Mouse (Mus musculus) gastrocnemius, postnatal 14 days (tissue): ENCODE data around the gene Scd4. TPM values are rescaled to one million over a fixed set of nuclear protein-coding genes. Genes with fewer than 3 reads are reported as not detected.
"Not testable (repeated sequence)": the region's sequence is repeated elsewhere in the genome, so short reads cannot be mapped to it uniquely, and the experiment has no call there.

ENCODE experiments used
- DNase-seq: peaks from one replicate; pipeline ENCODE4 v3.0.0; 2021; ENCODE audit warnings: mixed read lengths
- intact Hi-C: fragments of 180-260 bp; cut with DNase I; formaldehyde crosslinking; loops from one replicate; pipeline ENCODE4 v1.15.1; 2025; ENCODE audit warnings: low total_unique reads
- total RNA-seq, 2 experiments: library from RNA; stranded (reverse); gene quantifications; 2 replicates each; pipeline ENCODE4 v1.2.3; 2021

The Scd4 gene
- total RNA-seq, 2 experiments from 2014 or later = 0.24 to 0.29 TPM

DNA sequence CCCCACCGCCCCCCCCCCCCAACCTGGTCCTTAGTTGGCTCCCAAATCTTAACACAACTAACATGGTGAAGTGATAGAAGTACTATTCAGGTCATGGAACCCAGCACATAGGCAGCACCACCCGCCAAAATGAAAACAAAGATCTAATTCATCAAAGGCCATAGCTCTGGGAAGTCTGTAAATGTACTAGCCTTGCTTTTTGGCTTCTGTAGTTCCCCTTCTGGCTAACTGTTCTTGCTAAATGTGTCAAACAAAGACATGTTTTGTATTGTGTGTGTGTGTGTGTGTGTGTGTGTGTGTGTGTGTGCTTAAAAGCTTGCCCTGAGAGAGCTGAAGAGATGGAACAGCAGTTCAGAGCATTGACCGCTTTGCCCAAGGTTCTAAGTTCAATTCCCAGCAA lies 19.8 kb upstream of the Scd4 start:
- DNase-seq = no peak
- intact Hi-C loops = no loop called here

DNA sequence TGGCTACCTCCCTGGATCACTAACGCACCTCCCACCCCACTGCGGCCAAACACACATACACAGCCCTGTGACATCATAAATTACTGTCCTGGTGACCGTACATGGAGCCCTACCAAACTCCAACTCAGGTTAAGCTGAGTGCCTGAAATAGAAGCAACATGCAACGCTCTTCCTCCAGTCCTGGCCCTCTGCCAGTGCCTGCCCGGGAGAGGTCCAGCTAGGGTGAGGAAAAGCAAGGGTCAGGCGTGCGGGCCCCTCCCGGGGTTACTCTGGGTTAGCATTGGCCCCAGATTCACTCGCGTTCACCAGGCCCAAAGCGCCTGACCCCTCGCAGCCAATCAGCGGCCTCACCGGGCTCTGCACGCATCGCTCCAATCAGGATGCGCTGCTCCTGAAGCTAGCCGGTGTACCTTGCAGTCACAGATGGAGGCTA lies 18.5 kb upstream of the Scd4 start:
- DNase-seq = peak; percentile 90
- intact Hi-C loops = no loop called here

GRCm38 (mm10) chr19:44314871-44315414 lies 17.9 kb upstream of the Scd4 start:
- intact Hi-C loops = no loop called here
- DNase-seq = peak; percentile 48

DNA sequence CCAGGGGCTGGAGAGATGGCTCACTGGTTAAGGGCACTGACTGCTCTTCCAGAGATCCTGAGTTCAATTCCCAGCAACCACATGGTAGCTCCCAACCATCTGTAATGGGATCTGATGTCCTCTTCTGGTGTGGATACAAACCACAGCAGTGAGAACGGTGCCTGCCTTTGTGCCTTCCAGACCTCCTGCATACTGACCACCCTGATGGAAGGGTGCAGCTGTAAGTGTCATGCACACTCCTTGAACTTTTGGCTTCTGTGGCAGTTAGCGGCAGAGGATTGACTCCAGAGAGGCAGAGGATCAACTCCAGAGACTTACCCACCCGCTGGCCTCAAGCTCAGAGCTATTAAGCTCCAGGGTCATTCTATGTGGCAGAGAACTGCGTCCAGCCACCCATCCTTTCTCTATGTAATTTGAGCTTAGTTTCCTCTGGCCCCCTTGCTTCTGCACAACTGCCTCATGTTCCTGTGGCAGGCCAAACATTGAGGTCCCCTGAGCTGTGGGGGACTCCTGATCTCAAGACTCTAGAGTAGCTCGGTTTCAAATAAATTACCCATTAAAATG lies 16.1 kb upstream of the Scd4 start:
- DNase-seq = no peak
- intact Hi-C loops = no loop called here

DNA sequence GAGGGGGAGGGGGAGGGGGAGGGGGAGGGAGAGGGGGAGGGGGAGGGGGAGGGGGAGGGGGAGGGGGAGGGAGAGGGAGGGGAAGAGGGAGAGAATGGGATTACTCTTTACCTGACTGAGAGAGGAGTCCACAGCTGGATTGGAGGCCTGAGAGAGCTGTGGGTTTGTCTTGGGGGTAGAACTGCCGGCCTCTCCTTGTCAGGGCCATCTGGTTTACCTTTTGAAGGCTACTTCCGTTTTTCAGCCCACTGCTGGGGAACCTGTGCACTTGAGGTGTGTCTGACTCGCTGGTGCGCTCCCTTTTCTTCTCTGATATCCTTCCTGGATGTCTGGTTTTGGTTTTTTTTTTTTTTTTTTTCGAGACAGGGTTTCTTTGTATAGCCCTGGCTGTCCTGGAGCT lies 15.5 kb upstream of the Scd4 start:
- DNase-seq = no peak
- intact Hi-C loops = no loop called here

DNA sequence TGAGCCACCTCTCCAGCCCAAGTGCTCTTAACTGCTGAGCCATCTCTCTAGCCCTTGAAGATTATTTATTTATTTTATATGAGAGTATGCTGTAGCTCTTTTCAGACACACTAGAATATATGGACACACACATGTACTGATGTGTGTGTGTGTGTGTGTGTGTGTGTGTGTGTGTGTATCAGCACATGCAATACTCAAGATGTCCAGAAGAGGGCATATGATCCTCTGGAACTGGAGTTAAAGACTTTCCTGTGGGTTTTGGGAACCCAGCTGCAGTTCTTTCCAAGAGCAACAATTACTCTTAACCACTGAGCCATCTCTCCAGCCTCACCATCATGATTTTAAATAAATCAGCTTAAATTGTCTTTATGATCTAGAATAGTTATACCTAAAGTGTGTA lies 14.3 kb upstream of the Scd4 start:
- intact Hi-C loops = no loop called here
- DNase-seq = no peak

DNA sequence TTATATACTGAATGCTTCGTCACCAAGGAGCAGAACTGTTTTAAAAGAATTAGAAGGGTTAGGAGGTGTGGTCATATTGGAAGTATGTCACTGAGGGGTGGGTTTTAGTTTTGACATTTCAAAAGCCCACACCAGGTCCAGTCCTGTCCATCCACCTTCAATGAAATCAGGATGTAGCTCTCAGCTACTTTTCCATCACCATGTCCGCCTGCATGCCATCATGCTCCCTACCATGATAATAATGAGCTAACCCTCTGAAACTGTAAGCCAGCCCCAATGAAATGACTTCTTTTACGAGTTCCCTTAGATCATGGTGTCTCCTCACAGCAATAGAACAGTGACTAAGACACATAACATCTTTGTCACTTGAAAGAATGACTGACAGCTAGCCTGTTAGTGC lies 12.6 kb upstream of the Scd4 start:
- intact Hi-C loops = no loop called here
- DNase-seq = no peak

DNA sequence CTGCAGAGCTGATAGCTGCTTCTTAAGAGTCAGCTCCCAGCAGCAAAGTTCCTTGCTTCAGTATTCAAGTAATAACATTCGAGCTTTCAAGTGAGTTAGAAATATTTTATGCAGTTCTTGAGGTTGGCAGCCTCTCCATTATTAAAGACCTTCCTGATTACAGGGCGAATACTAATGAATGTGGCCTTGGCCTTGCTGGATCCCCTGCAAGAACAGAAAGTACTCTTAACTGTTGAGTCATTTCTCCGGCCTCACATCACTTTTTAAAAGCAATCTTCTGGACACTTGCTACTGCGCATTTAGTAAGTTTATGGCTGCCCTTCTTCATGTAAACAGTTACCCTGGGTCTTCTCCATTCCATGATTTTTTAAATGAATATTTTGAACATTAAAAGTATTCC lies 11.7 kb upstream of the Scd4 start:
- intact Hi-C loops = no loop called here
- DNase-seq = no peak

DNA sequence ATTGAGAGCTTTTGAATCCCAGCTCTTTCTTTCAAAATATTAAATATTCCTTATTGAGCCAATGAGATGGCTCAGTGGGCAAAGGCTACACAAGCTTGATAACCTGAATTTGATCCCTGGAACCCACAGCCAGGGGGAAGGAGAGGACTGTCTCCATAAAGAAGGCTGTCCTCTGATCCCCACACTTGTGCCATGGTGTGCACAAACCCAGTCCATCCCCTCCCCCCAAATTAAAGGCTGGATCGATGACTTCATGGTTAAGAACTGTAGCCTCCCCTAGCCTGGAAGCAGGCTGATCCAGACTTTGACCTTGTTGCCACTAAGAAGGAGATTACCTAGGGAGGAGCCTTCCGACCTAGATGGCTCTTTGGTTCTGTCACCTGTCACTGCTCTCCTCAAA lies 11.3 kb upstream of the Scd4 start:
- no peak for DNase-seq
- intact Hi-C loops = no loop called here

- intact Hi-C loops = no loop called here
- no peak for DNase-seq
These were observed 3.3 kb upstream of the Scd4 start for GRCm38 (mm10) chr19:44329566-44329965.

- DNase-seq, intact Hi-C loops: not testable (repeated sequence)
These were observed 1.8 kb upstream of the Scd4 start for GRCm38 (mm10) chr19:44331128-44331527.

- DNase-seq = peak; percentile 26
- intact Hi-C loops = no loop called here
These were observed 981 bp upstream of the Scd4 start for GRCm38 (mm10) chr19:44331911-44332310.

GRCm38 (mm10) chr19:44332326-44332725 lies 566 bp upstream of the Scd4 start:
- intact Hi-C loops = no loop called here
- no peak for DNase-seq

- DNase-seq = no peak
- intact Hi-C loops = no loop called here
These were observed 1.1 kb downstream of the Scd4 start for GRCm38 (mm10) chr19:44333991-44334390.

GRCm38 (mm10) chr19:44335876-44336662 lies 3.2 kb downstream of the Scd4 start:
- DNase-seq = no peak
- intact Hi-C loops = no loop called here

DNA sequence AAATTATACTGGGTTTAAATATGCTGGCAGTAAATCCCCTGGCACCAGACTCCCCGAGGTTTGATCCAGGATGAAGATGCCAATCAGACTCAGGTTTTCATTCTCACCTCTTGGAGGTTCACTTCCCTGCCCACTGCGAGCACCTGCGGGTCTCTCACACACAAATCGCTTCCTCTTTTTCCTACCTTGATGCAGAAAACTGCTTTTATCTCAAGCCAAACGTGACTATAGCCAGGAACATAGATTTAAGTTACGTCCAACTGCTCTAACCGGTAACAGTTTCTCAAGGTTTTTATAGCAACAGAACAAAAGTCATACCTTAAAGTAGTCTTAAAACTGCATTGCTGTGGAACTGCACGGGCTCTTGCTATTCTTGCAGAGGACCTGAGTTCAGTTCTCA lies 16.8 kb downstream of the Scd4 start:
- DNase-seq = no peak
- intact Hi-C loops = no loop called here

GRCm38 (mm10) chr19:44351756-44352155 lies 18.9 kb downstream of the Scd4 start:
- no peak for DNase-seq
- intact Hi-C loops = no loop called here

GRCm38 (mm10) chr19:44358700-44359099 lies 25.8 kb downstream of the Scd4 start:
- no peak for DNase-seq
- intact Hi-C loops = no loop called here

- intact Hi-C loops = no loop called here
- DNase-seq = peak; percentile 54
These were observed 30.6 kb downstream of the Scd4 start for GRCm38 (mm10) chr19:44363529-44363928.

DNA sequence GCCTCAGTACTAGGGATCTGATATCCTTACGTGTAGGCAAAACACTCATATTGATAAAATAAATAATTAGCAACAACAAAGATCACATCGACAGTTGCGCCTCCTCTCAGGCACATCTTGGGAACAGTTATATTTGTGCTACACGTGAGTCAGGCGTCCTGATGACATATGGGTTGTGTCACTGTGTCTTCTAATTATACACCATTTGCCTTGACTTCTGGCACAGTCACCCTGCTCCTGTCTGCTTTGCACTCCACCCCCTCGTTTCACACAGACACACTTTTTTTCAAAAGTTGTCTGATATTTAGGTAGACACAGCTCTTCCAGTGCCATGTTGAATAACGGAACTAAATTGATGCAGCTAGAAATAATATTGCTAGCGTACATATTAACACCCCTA lies 31.1 kb downstream of the Scd4 start:
- DNase-seq = no peak
- intact Hi-C loops = no loop called here

- no peak for DNase-seq
- intact Hi-C loops = no loop called here
These were observed 32.8 kb downstream of the Scd4 start for GRCm38 (mm10) chr19:44365733-44366132.
